In the genomic region with DNA sequence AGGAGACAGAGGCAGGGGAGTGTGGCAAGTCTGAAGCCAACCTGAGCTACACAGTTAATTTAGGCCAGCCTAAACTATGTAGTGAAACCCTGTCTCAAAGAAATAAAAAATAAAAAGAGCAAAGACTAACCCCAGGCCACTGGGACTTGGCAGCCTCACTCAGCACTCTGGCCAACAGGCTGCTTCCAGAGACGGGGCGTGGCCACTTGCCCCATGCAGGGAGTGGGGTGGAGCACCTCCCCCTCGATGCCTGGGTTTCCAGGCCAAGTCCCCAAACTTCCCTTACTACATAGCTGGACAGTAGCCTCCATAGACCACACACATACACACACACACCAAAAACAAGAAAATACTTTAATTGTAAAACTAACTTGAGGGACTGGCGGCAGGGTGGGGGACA, we compare ENCODE assay signal across 10 mouse cellular contexts. TPM values are rescaled to one million over a fixed set of nuclear protein-coding genes. Genes with fewer than 3 reads are reported as not detected.
DNase-seq lines count a peak whose midpoint lies in the region; ATAC-seq and TF ChIP-seq lines count a peak whose summit lies in the region.
"Had no signal": no experiment of that assay in that cellular context is flagged by ENCODE, and none has a peak within 500 bp of the region (broad histone marks: within the 10 kb centered on the region; RNA-seq: fewer than 3 reads in every experiment).

No protein-coding gene starts in this region.

- WGBS in limb, embryonic 14.5 days = 59% methylated on average over 4 of the region's 4 CpGs
- 42% methylated on average over 4 of the region's 4 CpGs for WGBS in limb, embryonic 10.5 days
- 43% methylated on average over 4 of the region's 4 CpGs for WGBS in embryonic facial prominence, embryonic 14.5 days
- WGBS in liver, postnatal 0 days (ENCODE audit: insufficient replicate concordance) = 54% methylated on average over 4 of the region's 4 CpGs

- H3K4me1 ChIP-seq in limb, embryonic 14.5 days (ENCODE audit: control insufficient read depth, insufficient read depth, low read length) = peaks cover 2% of the 10 kb centered on the region; the same call in 1 of the 2 replicates
- peaks cover 21% of the 10 kb centered on the region for H3K4me1 ChIP-seq in limb, embryonic 10.5 days
- no peaks in the 10 kb centered on the region for H3K4me1 ChIP-seq in embryonic facial prominence, embryonic 14.5 days (ENCODE audit: control insufficient read depth, insufficient read depth, low read length)
- H3K4me1 ChIP-seq in liver, postnatal 0 days (ENCODE audit: insufficient read depth) = peaks cover 3% of the 10 kb centered on the region; the same call in 1 of the 2 replicates
- H3K4me1 ChIP-seq: forebrain, embryonic 13.5 days had no signal

- H3K27ac ChIP-seq in limb, embryonic 14.5 days (replicated peaks; ENCODE audit: low read depth, low read length) = no peak overlapping the region
- H3K27ac ChIP-seq in limb, embryonic 10.5 days = no peak overlapping the region
- H3K27ac ChIP-seq in embryonic facial prominence, embryonic 14.5 days (replicated peaks; ENCODE audit: low read depth, low read length) = no peak overlapping the region; the same call in 1 of the 2 replicates
- no peak overlapping the region for H3K27ac ChIP-seq in liver, postnatal 0 days (ENCODE audit: low read depth)
- H3K27ac ChIP-seq: forebrain, embryonic 13.5 days; liver, embryonic 15.5 days had no signal

- no peaks in the 10 kb centered on the region for H3K9me3 ChIP-seq in limb, embryonic 14.5 days (ENCODE audit: control insufficient read depth, low read length)
- no peaks in the 10 kb centered on the region for H3K9me3 ChIP-seq in limb, embryonic 10.5 days (replicated peaks)
- H3K9me3 ChIP-seq in embryonic facial prominence, embryonic 14.5 days (ENCODE audit: control insufficient read depth, low read length) = no peaks in the 10 kb centered on the region
- no peaks in the 10 kb centered on the region for H3K9me3 ChIP-seq in liver, postnatal 0 days (ENCODE audit: low read length)
- H3K9me3 ChIP-seq: forebrain, embryonic 13.5 days; liver, embryonic 15.5 days had no signal

- TF ChIP-seq EP300 in liver, postnatal 0 days (IDR thresholded peaks at IDR 0.05; ENCODE audit: low read depth) = no peak

- TF ChIP-seq POLR2A in limb, embryonic 14.5 days (IDR thresholded peaks at IDR 0.05; ENCODE audit: borderline replicate concordance, extremely low read depth, insufficient read depth, insufficient read length) = no peak

- no peak overlapping the region for H3K9ac ChIP-seq in limb, embryonic 14.5 days (ENCODE audit: low read depth, low read length, severe bottlenecking)
- no peak overlapping the region for H3K9ac ChIP-seq in embryonic facial prominence, embryonic 14.5 days (ENCODE audit: low read depth, low read length)
- no peak overlapping the region for H3K9ac ChIP-seq in liver, postnatal 0 days (replicated peaks)
- H3K9ac ChIP-seq: forebrain, embryonic 13.5 days; liver, embryonic 15.5 days had no signal

- no peak overlapping the region for H3K4me3 ChIP-seq in limb, embryonic 14.5 days (replicated peaks; ENCODE audit: low read length)
- H3K4me3 ChIP-seq in limb, embryonic 10.5 days = no peak overlapping the region
- H3K4me3 ChIP-seq in embryonic facial prominence, embryonic 14.5 days (ENCODE audit: low read depth, low read length) = no peak overlapping the region
- H3K4me3 ChIP-seq in liver, postnatal 0 days (ENCODE audit: low read depth, low read length) = no peak overlapping the region
- H3K4me3 ChIP-seq: forebrain, embryonic 13.5 days; liver, embryonic 15.5 days had no signal

- H3K36me3 ChIP-seq in limb, embryonic 14.5 days (ENCODE audit: control insufficient read depth, insufficient read depth, low read length) = peaks cover 47% of the 10 kb centered on the region
- peaks cover 58% of the 10 kb centered on the region for H3K36me3 ChIP-seq in limb, embryonic 10.5 days
- peaks cover 53% of the 10 kb centered on the region for H3K36me3 ChIP-seq in embryonic facial prominence, embryonic 14.5 days (ENCODE audit: control insufficient read depth, insufficient read depth, low read length)
- peaks cover 34% of the 10 kb centered on the region for H3K36me3 ChIP-seq in liver, postnatal 0 days (replicated peaks; ENCODE audit: insufficient read depth, low read length)

- no peaks in the 10 kb centered on the region for H3K27me3 ChIP-seq in limb, embryonic 14.5 days (ENCODE audit: control insufficient read depth, insufficient read depth, low read length)
- no peaks in the 10 kb centered on the region for H3K27me3 ChIP-seq in limb, embryonic 10.5 days (ENCODE audit: low read depth, poor library complexity, severe bottlenecking)
- H3K27me3 ChIP-seq in embryonic facial prominence, embryonic 14.5 days (replicated peaks; ENCODE audit: control insufficient read depth, insufficient read depth, low read length) = no peaks in the 10 kb centered on the region
- no peaks in the 10 kb centered on the region for H3K27me3 ChIP-seq in liver, postnatal 0 days (ENCODE audit: insufficient read depth, low read length)
- H3K27me3 ChIP-seq: forebrain, embryonic 13.5 days; liver, embryonic 15.5 days had no signal

- ATAC-seq in limb, embryonic 14.5 days (ENCODE audit: low FRiP score, low read depth) = peak; percentile 42
- ATAC-seq in embryonic facial prominence, embryonic 14.5 days (ENCODE audit: low read depth) = no peak
- no peak for ATAC-seq in liver, postnatal 0 days
- ATAC-seq: forebrain, embryonic 13.5 days had no signal

- no peak for TF ChIP-seq CTCF in liver, postnatal 0 days (IDR thresholded peaks at IDR 0.05; ENCODE audit: low read depth)

- no peak for DNase-seq in limb, embryonic 14.5 days (ENCODE audit: low spot score)
- no peak for DNase-seq in limb, embryonic 10.5 days (ENCODE audit: low spot score)
- DNase-seq in embryonic facial prominence, embryonic 14.5 days (ENCODE audit: low spot score) = peak; percentile 59
- peak; percentile 81 for DNase-seq in kidney, adult 11 months
- DNase-seq in lung, postnatal 36 days = peak; percentile 80
- no peak for DNase-seq in frontal cortex, postnatal 25 days (ENCODE audit: low spot score in 2 of 2)
- DNase-seq in natural killer cell, adult 2 months (ENCODE audit: low spot score in 2 of 2) = no peak
- no peak for DNase-seq in liver, postnatal 0 days

- no peak overlapping the region for H3K4me2 ChIP-seq in limb, embryonic 14.5 days (replicated peaks; ENCODE audit: low read depth, low read length, severe bottlenecking)
- H3K4me2 ChIP-seq in embryonic facial prominence, embryonic 14.5 days (ENCODE audit: low read depth, low read length) = no peak overlapping the region
- H3K4me2 ChIP-seq in liver, postnatal 0 days (ENCODE audit: low read depth, low read length) = no peak overlapping the region
- H3K4me2 ChIP-seq: forebrain, embryonic 13.5 days; liver, embryonic 15.5 days had no signal

RNA-seq across cellular contexts. Expression of a gene that starts 11.4 kb away (rescaled TPM):
- polyA plus RNA-seq in limb, embryonic 14.5 days (2012; rRNA removed) = not detected in 2 replicates
- polyA plus RNA-seq in limb, embryonic 14.5 days (2014; fragmentation: Nextera tagmentation; extraction: Ambion mirVana) = not detected in 2 replicates
- polyA plus RNA-seq in limb, embryonic 10.5 days (2016; fragmentation: Nextera tagmentation; extraction: Ambion mirVana) = not detected in 2 replicates
- polyA plus RNA-seq in embryonic facial prominence, embryonic 14.5 days (2014; fragmentation: Nextera tagmentation; extraction: Ambion mirVana) = 0.17 and 0.43 TPM in 2 replicates
- polyA plus RNA-seq in liver, postnatal 0 days (2015; fragmentation: Nextera tagmentation; extraction: Ambion mirVana) = not detected in 2 replicates
- polyA plus RNA-seq: forebrain, embryonic 13.5 days; liver, embryonic 15.5 days had no signal

RNA-seq across cellular contexts. Expression of a gene that starts 17.8 kb away (rescaled TPM):
- polyA plus RNA-seq in limb, embryonic 14.5 days (2012; rRNA removed) = 0.14 and 0.85 TPM in 2 replicates
- polyA plus RNA-seq in limb, embryonic 14.5 days (2014; fragmentation: Nextera tagmentation; extraction: Ambion mirVana) = not detected in 2 replicates
- polyA plus RNA-seq in limb, embryonic 10.5 days (2016; fragmentation: Nextera tagmentation; extraction: Ambion mirVana) = not detected in 2 replicates
- polyA plus RNA-seq in embryonic facial prominence, embryonic 14.5 days (2014; fragmentation: Nextera tagmentation; extraction: Ambion mirVana) = not detected in 2 replicates
- polyA plus RNA-seq in liver, postnatal 0 days (2015; fragmentation: Nextera tagmentation; extraction: Ambion mirVana) = 1.3 and 7.7 TPM in 2 replicates
- polyA plus RNA-seq: forebrain, embryonic 13.5 days; liver, embryonic 15.5 days had no signal

RNA-seq across cellular contexts. Expression of a gene that starts 35.9 kb away (rescaled TPM):
- not detected in 2 replicates for polyA plus RNA-seq in limb, embryonic 14.5 days (2012; rRNA removed)
- polyA plus RNA-seq in limb, embryonic 14.5 days (2014; fragmentation: Nextera tagmentation; extraction: Ambion mirVana) = not detected in 2 replicates
- not detected in 2 replicates for polyA plus RNA-seq in limb, embryonic 10.5 days (2016; fragmentation: Nextera tagmentation; extraction: Ambion mirVana)
- polyA plus RNA-seq in embryonic facial prominence, embryonic 14.5 days (2014; fragmentation: Nextera tagmentation; extraction: Ambion mirVana) = not detected in 2 replicates
- polyA plus RNA-seq in liver, postnatal 0 days (2015; fragmentation: Nextera tagmentation; extraction: Ambion mirVana) = not detected in 2 replicates
- polyA plus RNA-seq: forebrain, embryonic 13.5 days; liver, embryonic 15.5 days had no signal

RNA-seq across cellular contexts. Expression of a gene that starts 39.5 kb away (rescaled TPM):
- 82.0 and 129 TPM in 2 replicates for polyA plus RNA-seq in limb, embryonic 14.5 days (2012; rRNA removed)
- polyA plus RNA-seq in limb, embryonic 14.5 days (2014; fragmentation: Nextera tagmentation; extraction: Ambion mirVana) = 33.0 and 35.1 TPM in 2 replicates
- polyA plus RNA-seq in limb, embryonic 10.5 days (2016; fragmentation: Nextera tagmentation; extraction: Ambion mirVana) = 38.2 and 40.2 TPM in 2 replicates
- polyA plus RNA-seq in embryonic facial prominence, embryonic 14.5 days (2014; fragmentation: Nextera tagmentation; extraction: Ambion mirVana) = 31.5 and 33.8 TPM in 2 replicates
- polyA plus RNA-seq in liver, postnatal 0 days (2015; fragmentation: Nextera tagmentation; extraction: Ambion mirVana) = 3.5 and 4.3 TPM in 2 replicates

RNA-seq across cellular contexts. Expression of a gene that starts 39.5 kb away (rescaled TPM):
- polyA plus RNA-seq in limb, embryonic 14.5 days (2012; rRNA removed) = 27.6 and 29.6 TPM in 2 replicates
- 21.3 and 26.3 TPM in 2 replicates for polyA plus RNA-seq in limb, embryonic 14.5 days (2014; fragmentation: Nextera tagmentation; extraction: Ambion mirVana)
- 64.9 and 69.8 TPM in 2 replicates for polyA plus RNA-seq in limb, embryonic 10.5 days (2016; fragmentation: Nextera tagmentation; extraction: Ambion mirVana)
- 20.7 and 23.5 TPM in 2 replicates for polyA plus RNA-seq in embryonic facial prominence, embryonic 14.5 days (2014; fragmentation: Nextera tagmentation; extraction: Ambion mirVana)
- 5.3 and 6.2 TPM in 2 replicates for polyA plus RNA-seq in liver, postnatal 0 days (2015; fragmentation: Nextera tagmentation; extraction: Ambion mirVana)

Comparison
In these comparisons a context has a peak if more than half of its experiments do, and no peak if none do; other contexts are left out.
1. DNase-seq: peak in embryonic facial prominence, embryonic 14.5 days (single experiment), kidney, adult 11 months (single experiment) and lung, postnatal 36 days (single experiment); none in limb, embryonic 14.5 days (single experiment), limb, embryonic 10.5 days (single experiment), frontal cortex, postnatal 25 days (0 of 2), natural killer cell, adult 2 months (0 of 2) and liver, postnatal 0 days (single experiment).